Mouse (Mus musculus): ENCODE measurements at regions not wholly inside any gene's neighbourhood (a gene's known extent, or its start where the extent isn't known, plus 50 kb on each side); places are given as distances from the start of the nearest gene placed in this dataset.

- TF ChIP-seq USF2 (conservative IDR thresholded peaks at IDR 0.05; ENCODE audit: low read depth, low read length) (no peak), GABPA (IDR thresholded peaks at IDR 0.05; ENCODE audit: insufficient replicate concordance, low read depth, low read length) (no peak), ELF1 (IDR thresholded peaks at IDR 0.05; ENCODE audit: low read depth, low read length) (no peak), USF1 (IDR thresholded peaks at IDR 0.05; ENCODE audit: low read depth, low read length) (no peak), NELFE (IDR thresholded peaks at IDR 0.05; ENCODE audit: low read depth, low read length) (no peak), RCOR1 (conservative IDR thresholded peaks at IDR 0.05; ENCODE audit: low read depth, low read length) (no peak), MXI1 (IDR thresholded peaks at IDR 0.05; ENCODE audit: low read depth, low read length) (no peak), NRF1 (IDR thresholded peaks at IDR 0.05; ENCODE audit: low read depth, low read length) (no peak), IRF4 (IDR thresholded peaks at IDR 0.05; ENCODE audit: low read depth, low read length) (no peak)
- H3K36me3 ChIP-seq (replicated peaks in 1 of 2; ENCODE audit: control insufficient read depth in 1 of 2, insufficient read depth in 1 of 2, low read length in 1 of 2), result no peaks in the 10 kb centered on the region
- no peak overlapping the region for H3K9ac ChIP-seq (ENCODE audit: insufficient read depth, low read depth)
- no peaks in the 10 kb centered on the region for H3K79me2 ChIP-seq (replicated peaks; ENCODE audit: control insufficient read depth, extremely low read depth, insufficient read depth, poor library complexity, severe bottlenecking)
- H3K27me3 ChIP-seq (replicated peaks), result no peaks in the 10 kb centered on the region
- H3K4me3 ChIP-seq (replicated peaks in 1 of 3; ENCODE audit: low read depth in 2 of 3, low read length in 2 of 3, poor library complexity in 1 of 3), result no peak overlapping the region
- in situ Hi-C loops (cut with MboI; ENCODE audit: low pct_ligation_motif_present, low pct_unique_long_range_greater_than_20kb, low sequenced_read_pairs) (no loop called here), dilution Hi-C loops (cut with MboI; ENCODE audit: extremely low pct_ligation_motif_present, extremely low pct_unique_long_range_greater_than_20kb, low sequenced_read_pairs) (no loop called here)
- no peaks in the 10 kb centered on the region for H3K9me3 ChIP-seq (replicated peaks; ENCODE audit: low read length)
- H3K27ac ChIP-seq (ENCODE audit: insufficient read depth, low read depth), result no peak overlapping the region
- H3K4me1 ChIP-seq (ENCODE audit: control insufficient read depth in 1 of 2, insufficient read depth in 2 of 2), result no peaks in the 10 kb centered on the region; a peak in 1 of 4 replicates
- no peak for DNase-seq (ENCODE audit: extremely low read depth)
- no peak overlapping the region for H3K4me2 ChIP-seq (ENCODE audit: insufficient read depth, low read depth, poor library complexity, severe bottlenecking)
Measured at GRCm38 (mm10) chr15:5646673-5647072, 402.7 kb upstream of the Ptger4 start.

GRCm38 (mm10) chr15:5658796-5659195 lies 414.8 kb upstream of the Ptger4 start:
- TF ChIP-seq MXI1 (IDR thresholded peaks at IDR 0.05; ENCODE audit: low read depth, low read length) (no peak), MYC (IDR thresholded peaks at IDR 0.05; ENCODE audit: low read depth, low read length) (no peak), EP300 (IDR thresholded peaks at IDR 0.05; ENCODE audit: low read length) (no peak), SIN3A (IDR thresholded peaks at IDR 0.05; ENCODE audit: low read length) (no peak), TCF12 (IDR thresholded peaks at IDR 0.05; ENCODE audit: low read depth, low read length) (no peak), POLR2AphosphoS2 (IDR thresholded peaks at IDR 0.05; ENCODE audit: low read depth, low read length) (no peak), ZNF384 (IDR thresholded peaks at IDR 0.05; ENCODE audit: low read depth, low read length) (no peak), JUND (conservative IDR thresholded peaks at IDR 0.05; ENCODE audit: low read depth, low read length) (no peak), BHLHE40 (IDR thresholded peaks at IDR 0.05; ENCODE audit: low read depth, low read length) (no peak), MAFK (IDR thresholded peaks at IDR 0.05; ENCODE audit: insufficient replicate concordance, low read length) (no peak), NELFE (IDR thresholded peaks at IDR 0.05; ENCODE audit: low read depth, low read length) (no peak), JUN (IDR thresholded peaks at IDR 0.05; ENCODE audit: insufficient read depth, low read depth, low read length) (no peak), IRF4 (IDR thresholded peaks at IDR 0.05; ENCODE audit: low read depth, low read length) (no peak), ELF1 (IDR thresholded peaks at IDR 0.05; ENCODE audit: low read depth, low read length) (no peak), POLR2A (IDR thresholded peaks at IDR 0.05; ENCODE audit: low read depth, low read length) (no peak), CHD1 (IDR thresholded peaks at IDR 0.05; ENCODE audit: low read depth, low read length) (no peak), NRF1 (IDR thresholded peaks at IDR 0.05; ENCODE audit: low read depth, low read length) (no peak), PAX5 (IDR thresholded peaks at IDR 0.05; ENCODE audit: low read length) (no peak)
- Histone ChIP-seq H3K4me2 (ENCODE audit: insufficient read depth, low read depth, poor library complexity, severe bottlenecking) (no peak overlapping the region), H3K27me3 (replicated peaks) (no peaks in the 10 kb centered on the region), H3K9me3 (replicated peaks; ENCODE audit: low read length) (no peaks in the 10 kb centered on the region), H3K4me3 (replicated peaks in 1 of 3; ENCODE audit: low read depth in 2 of 3, low read length in 2 of 3, poor library complexity in 1 of 3) (no peak overlapping the region), H3K4me1 (ENCODE audit: control insufficient read depth in 1 of 2, insufficient read depth in 2 of 2) (no peaks in the 10 kb centered on the region), H3K9ac (ENCODE audit: insufficient read depth, low read depth) (no peak overlapping the region), H3K36me3 (replicated peaks in 1 of 2; ENCODE audit: control insufficient read depth in 1 of 2, insufficient read depth in 1 of 2, low read length in 1 of 2) (no peaks in the 10 kb centered on the region), H3K79me2 (replicated peaks; ENCODE audit: control insufficient read depth, extremely low read depth, insufficient read depth, poor library complexity, severe bottlenecking) (no peaks in the 10 kb centered on the region), H3K27ac (ENCODE audit: insufficient read depth, low read depth) (no peak overlapping the region)
- no peak for DNase-seq (ENCODE audit: extremely low read depth)
- in situ Hi-C loops (cut with MboI; ENCODE audit: low pct_ligation_motif_present, low pct_unique_long_range_greater_than_20kb, low sequenced_read_pairs) (no loop called here), dilution Hi-C loops (cut with MboI; ENCODE audit: extremely low pct_ligation_motif_present, extremely low pct_unique_long_range_greater_than_20kb, low sequenced_read_pairs) (no loop called here)
